Mouse (Mus musculus): ENCODE results near the gene Sipa1l1.

DNA sequence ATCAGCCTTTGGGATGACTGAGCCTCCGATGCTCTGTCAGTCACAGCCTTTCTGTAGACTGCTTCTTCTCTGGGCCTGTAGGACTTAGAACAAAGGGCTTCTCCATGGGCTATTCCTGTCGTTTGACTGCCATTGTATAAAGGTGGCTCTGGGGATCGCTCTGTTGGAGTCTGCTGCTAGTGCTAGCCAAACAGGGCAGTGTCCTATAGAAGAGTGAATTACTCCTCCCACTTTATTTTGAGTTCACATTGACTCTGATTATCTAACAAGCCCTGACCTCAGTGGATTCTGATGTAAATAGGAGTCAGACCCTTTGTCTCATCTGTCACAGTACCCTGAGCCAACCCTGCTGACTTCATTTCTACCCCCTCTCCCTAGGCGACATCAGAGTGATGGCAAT lies 264.2 kb downstream of the Sipa1l1 start:
- TF ChIP-seq MAZ (IDR thresholded peaks at IDR 0.05; ENCODE audit: low read depth, low read length) (no peak), CTCF (conservative IDR thresholded peaks at IDR 0.05 in 1 of 2, IDR thresholded peaks at IDR 0.05 in 1 of 2; ENCODE audit: low read depth in 2 of 2, low read length in 2 of 2) (no peak), POLR2A (IDR thresholded peaks at IDR 0.05; ENCODE audit: low read depth, low read length) (no peak)
